15 mouse cellular contexts compared by ENCODE assay signal in the genomic region with DNA sequence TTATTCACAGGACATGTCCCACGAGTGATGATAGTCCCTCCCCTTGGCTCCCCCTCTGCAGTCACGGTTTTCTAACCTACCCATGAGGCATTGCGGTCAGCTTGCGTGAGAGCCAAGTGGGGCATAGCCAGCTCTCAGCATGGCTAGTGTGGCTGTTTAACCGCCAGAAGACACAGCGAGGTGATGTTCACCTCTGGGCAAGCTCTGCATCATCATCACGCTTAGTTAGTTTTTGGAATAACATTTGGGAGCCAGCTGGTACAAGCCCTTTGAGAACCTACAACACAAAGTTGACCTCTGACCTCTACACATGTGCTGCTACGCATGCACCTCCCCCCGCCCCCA. TPM values are rescaled to one million over a fixed set of nuclear protein-coding genes. Genes with fewer than 3 reads are reported as not detected.
DNase-seq lines count a peak whose midpoint lies in the region; ATAC-seq and TF ChIP-seq lines count a peak whose summit lies in the region.
"Had no signal": no experiment of that assay in that cellular context is flagged by ENCODE, and none has a peak within 500 bp of the region (broad histone marks: within the 10 kb centered on the region; RNA-seq: fewer than 3 reads in every experiment).

No protein-coding gene starts in this region.

- no peak overlapping the region for H3K27ac ChIP-seq in gastrocnemius, adult 2 months
- H3K27ac ChIP-seq in kidney, embryonic 14.5 days (ENCODE audit: low read depth, low read length), result no peak overlapping the region
- peak overlapping the region; percentile 77 for H3K27ac ChIP-seq in brown adipose tissue, adult 24 weeks (replicated peaks; ENCODE audit: low read depth, low read length)
- H3K27ac ChIP-seq: hindbrain, embryonic 15.5 days; limb, embryonic 12.5 days; macrophage had no signal

- no peak overlapping the region for H3K4me2 ChIP-seq in kidney, embryonic 14.5 days (replicated peaks; ENCODE audit: low read depth, low read length)
- H3K4me2 ChIP-seq: hindbrain, embryonic 15.5 days; limb, embryonic 12.5 days had no signal

- WGBS in kidney, embryonic 14.5 days, result 78% methylated on average over 9 of the region's 9 CpGs

- no peak for ATAC-seq in kidney, embryonic 14.5 days (ENCODE audit: low FRiP score, low TSS enrichment)

- no peak overlapping the region for H3K9ac ChIP-seq in kidney, embryonic 14.5 days (ENCODE audit: low read depth, low read length)
- H3K9ac ChIP-seq: hindbrain, embryonic 15.5 days; limb, embryonic 12.5 days had no signal

- H3K4me1 ChIP-seq in kidney, embryonic 14.5 days (ENCODE audit: control insufficient read depth, insufficient read depth, low read length), result no peaks in the 10 kb centered on the region
- H3K4me1 ChIP-seq in brown adipose tissue, adult 24 weeks (ENCODE audit: control insufficient read depth, insufficient read depth, insufficient read length, low read length), result peaks cover 3% of the 10 kb centered on the region; the same call in 1 of the 2 replicates
- H3K4me1 ChIP-seq: hindbrain, embryonic 15.5 days; limb, embryonic 12.5 days had no signal

- no peaks in the 10 kb centered on the region for H3K9me3 ChIP-seq in kidney, embryonic 14.5 days (ENCODE audit: control insufficient read depth, low read length)
- H3K9me3 ChIP-seq: hindbrain, embryonic 15.5 days; limb, embryonic 12.5 days had no signal

- TF ChIP-seq CTCF in gastrocnemius, adult 2 months (IDR thresholded peaks at IDR 0.05), result no peak

- H3K36me3 ChIP-seq in kidney, embryonic 14.5 days (ENCODE audit: control insufficient read depth, insufficient read depth, low read length), result no peaks in the 10 kb centered on the region
- H3K36me3 ChIP-seq: hindbrain, embryonic 15.5 days; limb, embryonic 12.5 days had no signal

- intact Hi-C loops in gastrocnemius, adult 2 months (cut with DNase I), result no loop called here
- intact Hi-C loops in gastrocnemius, postnatal 36 days (cut with DNase I), result no loop called here

- H3K4me3 ChIP-seq in gastrocnemius, adult 2 months, result no peak overlapping the region
- H3K4me3 ChIP-seq in kidney, embryonic 14.5 days (ENCODE audit: low read length), result no peak overlapping the region
- H3K4me3 ChIP-seq in brown adipose tissue, adult 24 weeks (ENCODE audit: insufficient read depth, low read depth, low read length), result peak overlapping the region; percentile 26; the same call in 1 of the 2 replicates
- H3K4me3 ChIP-seq: heart, adult 2 months; hindbrain, embryonic 15.5 days; limb, embryonic 12.5 days had no signal

- H3K27me3 ChIP-seq in kidney, embryonic 14.5 days (ENCODE audit: control insufficient read depth, insufficient read depth, low read length), result no peaks in the 10 kb centered on the region
- H3K27me3 ChIP-seq: hindbrain, embryonic 15.5 days; limb, embryonic 12.5 days had no signal

- DNase-seq in gastrocnemius, adult 2 months, result peak; percentile 27
- no peak for DNase-seq in gastrocnemius, postnatal 36 days
- peak; percentile 87 for DNase-seq in kidney, adult 9 months
- peak; percentile 72 to 77 for DNase-seq in kidney, postnatal 36 days
- no peak for DNase-seq in layer of hippocampus, postnatal 36 days
- DNase-seq: cerebellum, adult 11 months; layer of hippocampus, adult 9-11 months; lung, adult 18-20 months; right cerebral cortex, postnatal 25 days had no signal

RNA-seq across cellular contexts. Expression of a gene that starts 28.0 kb away (rescaled TPM):
- 10 to 100 TPM; 18.0 to 28.2 TPM for total RNA-seq in gastrocnemius, adult 2 months (2021)
- 10 to 100 TPM; 19.0 to 22.1 TPM for total RNA-seq in gastrocnemius, postnatal 36 days (2021)
- 9.8 and 19.6 TPM in 2 replicates for polyA plus RNA-seq in kidney, embryonic 14.5 days (2014; fragmentation: Nextera tagmentation; extraction: Ambion mirVana)
- polyA plus RNA-seq in brown adipose tissue, adult 24 weeks (2012; ENCODE audit: insufficient read depth, insufficient read length, missing spikeins), result 5.9 and 10.1 TPM in 2 replicates
- total RNA-seq in layer of hippocampus, postnatal 36 days (2021), result 10 to 100 TPM; 11.7 to 12.7 TPM

Comparison
In these comparisons a context has a peak if more than half of its experiments do, and no peak if none do; other contexts are left out.
1. DNase-seq: peak in gastrocnemius, adult 2 months (single experiment), kidney, adult 9 months (single experiment) and kidney, postnatal 36 days (2 of 2); none in gastrocnemius, postnatal 36 days (0 of 2) and layer of hippocampus, postnatal 36 days (0 of 2).